Mouse (Mus musculus): ENCODE measurements at regions not wholly inside any gene's neighbourhood (a gene's known extent, or its start where the extent isn't known, plus 50 kb on each side); places are given as distances from the start of the nearest gene placed in this dataset.
"Not testable (repeated sequence)": the region's sequence is repeated elsewhere in the genome, so short reads cannot be mapped to it uniquely, and the experiment has no call there.

DNA sequence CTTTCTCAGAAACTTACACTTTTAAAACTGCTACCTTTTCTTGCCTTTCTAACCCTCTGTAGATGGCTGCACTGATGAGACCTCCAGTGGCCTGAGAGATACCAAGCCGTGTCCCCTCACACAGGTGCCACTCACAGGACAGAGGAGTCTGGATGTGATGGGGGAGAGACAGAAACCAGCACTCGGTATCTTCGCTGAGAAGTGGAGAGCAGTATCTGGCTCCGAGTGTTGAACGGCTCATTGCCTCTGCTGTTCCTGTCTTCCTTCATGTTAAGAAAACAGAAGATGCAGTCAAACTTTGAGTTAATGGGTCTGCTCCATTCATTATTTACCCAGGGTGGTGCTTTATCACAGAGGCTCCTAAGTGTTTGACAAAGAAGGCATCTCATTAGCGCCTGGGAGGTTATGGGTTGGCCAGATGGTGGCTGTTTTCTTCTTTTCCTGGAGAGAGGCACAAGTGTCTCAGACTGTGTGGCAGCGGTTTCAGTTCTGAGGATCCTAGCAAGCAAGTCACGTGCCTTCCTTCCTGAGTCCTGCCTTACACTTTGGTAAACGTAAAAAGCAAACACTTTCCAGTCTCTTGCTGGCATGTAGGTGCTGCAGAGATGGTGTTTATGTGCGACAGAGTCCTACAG is 248.6 kb downstream of the Sec16b start:
- DNase-seq, result peak; percentile 73

DNA sequence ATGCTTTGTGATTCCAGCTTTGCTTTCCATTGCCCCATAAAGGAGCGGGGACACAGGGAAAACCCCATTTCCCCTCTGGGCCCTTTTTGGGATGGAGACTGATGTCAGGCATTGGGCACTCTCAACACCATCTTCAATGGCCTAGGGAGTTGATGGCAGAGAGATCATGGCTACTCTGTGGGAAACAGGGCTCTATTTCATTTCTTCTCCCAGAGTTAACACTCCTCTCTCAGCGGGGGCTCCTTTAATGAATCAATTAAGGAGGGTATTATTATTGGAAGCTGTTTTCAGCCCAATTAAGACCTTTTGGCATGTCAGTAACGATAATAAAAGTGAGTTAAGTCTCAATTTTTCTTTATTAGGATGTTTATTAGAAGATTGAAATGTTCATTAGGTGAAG is 250.4 kb downstream of the Sec16b start:
- peak; percentile 90 for DNase-seq

DNA sequence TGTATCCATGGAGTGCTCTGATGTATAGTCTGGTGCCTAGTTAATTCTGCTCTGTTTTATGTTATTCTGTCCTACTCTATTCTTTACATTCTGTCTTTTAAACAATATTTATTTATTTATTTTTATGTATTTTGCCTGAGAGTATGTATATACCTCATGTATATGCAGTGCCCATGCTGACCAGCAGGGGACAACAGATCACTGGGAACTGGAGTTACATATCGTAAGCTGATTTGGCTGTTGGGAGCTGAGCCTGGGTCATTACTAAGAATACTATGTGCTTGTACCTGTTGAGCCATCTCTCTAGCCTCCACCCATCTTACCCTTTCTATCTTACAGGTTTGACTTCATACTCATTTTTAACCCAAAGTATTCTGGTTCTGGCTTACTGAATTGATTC is 251.8 kb downstream of the Sec16b start:
- DNase-seq, result no peak

- DNase-seq, result peak; percentile 28
These were observed 261.7 kb downstream of the Sec16b start for GRCm38 (mm10) chr1:157768201-157768600.

DNA sequence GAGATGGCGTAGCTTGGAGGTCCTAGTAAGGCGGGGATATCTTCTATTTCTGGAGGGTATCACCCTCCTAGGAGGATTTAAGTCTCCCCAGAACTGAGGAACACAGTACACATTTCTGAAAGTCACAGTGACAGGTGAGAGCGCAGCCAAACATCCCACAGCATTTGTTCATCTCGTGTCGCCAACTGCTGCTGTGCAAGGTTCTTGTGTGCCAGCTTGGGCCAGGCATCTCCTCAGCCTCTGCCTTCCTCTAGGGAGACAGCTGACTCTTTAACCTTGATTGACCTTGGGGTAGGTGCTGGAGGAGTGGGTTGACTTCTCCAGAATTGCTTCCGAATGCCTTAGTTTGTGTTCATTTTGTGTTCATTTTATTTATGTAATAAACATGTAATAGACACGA is 291.2 kb downstream of the Sec16b start:
- no peak for DNase-seq

DNA sequence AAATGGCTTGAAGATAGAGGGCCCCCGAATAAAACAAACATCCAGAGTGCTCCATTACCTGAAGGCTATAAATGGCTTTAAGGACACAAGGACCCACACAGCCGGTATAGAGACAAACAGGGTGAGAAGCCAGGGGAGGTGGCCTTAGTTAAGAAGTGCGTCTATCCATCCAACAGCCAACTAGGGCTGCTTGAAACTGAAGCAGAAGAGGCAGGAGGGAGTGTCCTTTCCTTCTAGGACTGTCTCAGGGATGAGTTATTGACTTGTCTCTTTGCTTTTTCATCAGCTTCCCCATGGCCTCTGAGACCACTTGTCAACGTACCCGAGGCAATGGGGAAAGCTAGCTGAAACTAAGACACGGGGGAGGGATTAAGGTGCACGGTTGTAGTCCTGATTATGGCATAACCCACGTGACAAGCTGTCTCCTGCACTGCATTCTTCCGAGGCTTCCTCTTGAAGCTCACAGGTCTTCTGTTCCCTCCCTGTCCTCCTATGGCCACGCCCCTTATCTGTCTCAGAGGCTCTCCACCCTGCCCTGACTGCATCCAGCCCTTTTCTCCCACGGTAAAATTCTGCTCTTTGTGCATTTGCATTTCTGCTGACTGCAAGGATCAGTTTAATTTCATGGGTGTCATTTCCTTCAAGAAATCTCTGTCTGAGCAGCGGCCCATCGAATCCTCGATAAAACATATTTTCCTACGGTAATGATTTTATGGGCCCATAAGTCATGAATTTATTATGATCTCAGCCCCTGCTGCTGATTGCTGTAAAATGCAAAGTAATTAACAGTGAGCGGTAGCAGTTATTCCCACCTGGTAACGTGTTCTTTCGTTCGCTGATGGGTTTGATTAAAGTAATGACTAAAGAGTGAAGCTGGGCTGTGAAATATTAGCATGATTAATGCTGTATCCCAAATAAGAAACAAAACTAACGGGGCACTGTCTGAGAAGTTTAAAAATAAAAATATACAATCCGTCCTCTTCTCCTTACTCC is 292.3 kb downstream of the Sec16b start:
- DNase-seq, result peak; percentile 32

DNA sequence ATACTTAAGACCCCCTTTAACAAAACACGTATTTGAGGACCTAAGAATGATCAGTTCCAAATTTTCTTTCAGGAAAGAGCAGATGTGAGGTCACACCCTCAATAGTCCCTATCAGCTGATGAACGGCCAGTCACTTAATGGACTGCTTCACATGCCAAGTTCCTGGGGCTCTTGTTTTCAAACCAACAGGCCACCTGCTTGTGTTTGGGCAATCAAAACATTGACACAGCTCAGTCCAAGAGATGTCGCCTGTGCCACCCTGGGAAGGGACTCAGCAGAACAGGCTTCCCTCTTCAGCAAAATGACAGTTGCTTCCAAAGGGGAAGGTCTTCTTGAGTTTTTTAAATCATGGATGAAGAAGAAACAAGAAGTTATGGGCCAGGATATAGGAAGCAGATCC is 294.6 kb downstream of the Sec16b start:
- DNase-seq, result no peak

DNA sequence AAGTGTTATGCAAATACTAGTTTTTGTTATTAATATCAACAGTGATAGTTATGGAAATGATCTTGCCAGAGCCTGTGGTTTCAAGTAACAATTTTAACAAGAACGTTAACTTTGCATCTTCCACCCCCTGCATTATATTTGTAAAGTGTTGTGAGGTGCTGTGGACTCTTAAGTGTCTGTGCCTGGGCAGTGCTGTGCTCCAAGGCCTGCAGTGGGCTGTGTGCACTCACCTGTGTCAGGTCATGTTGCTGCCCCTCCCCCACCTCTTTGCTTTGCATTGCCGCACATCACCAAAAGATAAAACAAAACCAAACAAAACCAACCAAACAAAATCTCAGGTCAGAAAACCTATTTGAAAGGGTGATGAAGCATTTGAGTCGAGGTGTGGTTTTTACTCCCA is 297.7 kb downstream of the Sec16b start:
- no peak for DNase-seq

DNA sequence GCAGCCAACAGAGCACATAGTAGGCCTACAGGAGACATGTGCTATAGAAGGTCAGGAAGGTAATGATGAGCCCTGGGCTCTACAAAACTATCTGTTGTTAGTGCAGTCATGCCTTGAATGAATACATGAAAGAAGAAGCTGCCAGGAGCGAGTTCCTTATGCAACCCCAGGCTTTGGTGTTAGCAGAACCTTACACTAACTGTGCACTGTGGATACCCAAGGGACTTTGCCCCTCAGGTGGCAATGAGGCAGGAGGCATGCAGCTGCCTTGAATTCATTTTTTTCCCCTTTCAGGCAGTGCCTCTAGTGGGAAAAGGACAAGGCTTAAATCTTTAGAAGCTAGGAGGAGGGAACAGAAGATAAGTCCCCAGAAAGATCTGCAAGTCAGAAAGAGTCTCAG is 299.8 kb downstream of the Sec16b start:
- DNase-seq, result no peak

DNA sequence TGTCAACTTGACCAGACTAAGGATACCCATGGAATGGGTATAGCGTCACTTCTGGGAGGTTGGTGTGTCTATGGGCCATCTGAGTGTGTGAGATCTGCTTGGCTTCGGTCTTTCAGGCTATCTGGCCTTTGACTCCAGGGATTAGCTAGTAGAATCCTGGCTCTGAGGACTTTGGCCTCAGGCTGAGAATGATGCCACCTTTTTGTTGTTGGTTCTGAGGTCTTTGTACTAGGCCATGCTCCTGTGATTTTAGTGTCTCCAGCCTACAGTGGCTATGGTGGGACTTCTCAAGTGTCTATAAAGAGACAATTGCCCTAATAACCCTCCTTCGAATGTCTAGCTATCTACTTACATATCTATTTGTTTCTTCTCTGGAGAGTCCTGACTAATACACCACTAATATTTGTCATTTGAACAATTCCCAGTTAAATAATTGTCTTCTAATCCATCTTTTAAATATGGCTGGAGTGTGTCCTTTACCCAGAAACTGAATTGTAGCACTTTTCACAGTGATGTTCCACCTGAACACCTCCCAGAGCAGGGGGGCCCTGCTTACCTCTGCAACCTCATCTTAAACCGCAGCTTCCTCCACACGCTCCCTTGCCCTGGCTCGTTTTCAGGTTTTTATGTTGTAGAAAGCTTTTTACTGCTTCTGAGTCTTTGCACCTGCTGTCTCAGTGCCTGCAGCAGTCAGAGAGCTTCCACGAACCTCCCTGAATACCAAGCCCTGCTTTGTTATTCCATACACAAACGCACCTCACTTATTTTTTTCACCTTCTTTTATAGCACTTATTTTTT is 303.3 kb downstream of the Sec16b start:
- DNase-seq, result no peak

GRCm38 (mm10) chr1:157810657-157811056 is 304.1 kb downstream of the Sec16b start:
- no peak for DNase-seq

DNA sequence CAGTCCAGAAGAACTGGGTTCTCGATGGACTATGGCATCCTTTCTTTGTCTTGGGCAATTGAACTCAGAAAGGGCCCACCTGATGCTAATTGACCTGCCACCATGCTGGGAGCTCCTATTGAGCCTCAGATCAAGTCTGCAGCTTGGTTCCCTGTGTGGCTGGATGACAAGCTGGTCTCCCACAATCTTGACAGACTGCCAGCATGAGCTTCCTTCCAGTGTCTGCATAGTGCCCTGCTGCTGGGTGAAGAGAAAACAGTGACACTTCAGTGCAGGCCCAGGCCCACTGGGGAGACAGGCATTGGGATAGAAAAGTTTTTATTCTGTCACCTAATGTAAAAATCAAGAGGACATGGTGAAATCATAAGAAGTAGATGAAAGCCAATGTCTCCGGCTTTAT is 321.4 kb downstream of the Sec16b start:
- peak; percentile 34 for DNase-seq

DNA sequence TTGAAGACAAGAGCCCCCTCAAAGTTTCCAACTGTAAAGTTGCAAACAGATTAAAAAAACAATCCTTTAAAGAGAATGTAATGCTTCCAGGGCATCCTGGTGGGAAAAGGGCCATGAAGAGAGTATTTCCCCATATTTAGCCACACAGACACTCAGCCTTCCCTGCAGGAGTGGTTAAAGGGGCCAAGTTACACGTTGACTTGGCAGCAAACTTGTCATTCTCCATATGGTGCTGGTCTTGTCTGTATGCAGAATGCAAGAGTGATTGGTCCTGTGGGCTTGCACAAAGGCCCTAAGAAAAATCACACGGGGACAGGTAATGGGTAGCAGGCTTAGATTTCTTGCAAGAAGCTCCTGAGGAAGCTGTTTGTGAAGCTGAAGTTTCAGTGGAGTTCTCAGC is 325.0 kb downstream of the Sec16b start:
- no peak for DNase-seq

GRCm38 (mm10) chr1:157872775-157873174 is 366.2 kb downstream of the Sec16b start:
- no peak for DNase-seq

DNA sequence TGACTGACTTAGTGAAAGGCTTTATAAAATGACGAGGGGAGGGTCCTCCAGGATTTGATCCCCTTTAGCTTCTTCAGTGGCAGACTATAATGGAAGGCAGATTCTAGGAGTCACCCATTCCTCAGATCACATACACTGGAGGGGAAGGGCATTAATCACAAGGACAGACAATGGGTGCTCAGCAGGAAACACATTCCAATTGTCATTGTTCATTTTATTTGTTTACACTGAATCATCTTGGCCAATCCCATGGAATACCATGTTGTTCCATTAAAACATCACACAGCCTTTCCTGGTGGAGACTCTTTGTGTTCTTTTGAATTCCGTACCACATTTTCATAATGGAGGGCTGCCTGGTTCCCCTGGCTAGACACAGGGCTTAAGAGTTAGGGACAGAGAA is 368.5 kb downstream of the Sec16b start:
- no peak for DNase-seq

GRCm38 (mm10) chr1:157877117-157877516 is 370.6 kb downstream of the Sec16b start:
- DNase-seq, result not testable (repeated sequence)

DNA sequence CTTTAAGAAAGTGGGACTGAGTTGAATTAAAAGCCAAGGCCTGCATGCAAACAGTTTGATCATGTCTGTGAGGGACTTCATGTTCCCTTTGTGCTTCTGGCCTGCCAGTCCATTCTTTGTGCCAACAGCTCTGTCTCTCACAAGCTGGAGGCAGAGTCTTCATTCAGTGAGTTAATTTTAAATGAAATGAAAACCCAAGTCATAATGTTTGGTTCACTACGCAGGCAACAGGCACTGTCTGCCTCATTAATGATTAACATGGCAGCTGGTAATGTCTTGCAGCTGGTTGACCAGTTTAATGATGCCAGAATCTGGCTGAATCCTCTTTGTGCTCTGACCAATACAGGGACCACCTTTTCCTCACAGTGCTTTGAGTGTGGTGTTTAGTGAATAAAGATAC is 380.6 kb downstream of the Sec16b start:
- peak; percentile 83 for DNase-seq

DNA sequence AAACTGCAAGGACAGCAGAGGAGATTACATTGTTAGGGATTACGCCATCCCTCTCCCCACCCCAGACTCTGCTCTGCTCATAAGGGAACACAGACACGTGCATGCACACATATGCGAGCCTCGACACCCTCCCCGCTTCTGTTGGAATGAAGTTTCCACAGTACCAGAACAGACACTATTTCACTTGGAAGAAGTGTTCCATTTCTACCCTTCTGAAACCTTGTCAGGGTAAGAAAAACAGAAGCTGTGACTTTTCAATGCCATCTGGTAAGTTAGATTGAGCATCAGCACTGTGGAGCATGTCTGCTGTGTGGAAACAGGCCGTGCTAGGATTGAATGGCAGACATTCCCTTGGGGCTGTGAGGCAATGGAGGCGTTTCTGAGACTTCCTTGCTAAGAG is 382.0 kb downstream of the Sec16b start:
- DNase-seq, result no peak

GRCm38 (mm10) chr1:157906168-157906567 is 399.6 kb downstream of the Sec16b start:
- DNase-seq, result no peak

DNA sequence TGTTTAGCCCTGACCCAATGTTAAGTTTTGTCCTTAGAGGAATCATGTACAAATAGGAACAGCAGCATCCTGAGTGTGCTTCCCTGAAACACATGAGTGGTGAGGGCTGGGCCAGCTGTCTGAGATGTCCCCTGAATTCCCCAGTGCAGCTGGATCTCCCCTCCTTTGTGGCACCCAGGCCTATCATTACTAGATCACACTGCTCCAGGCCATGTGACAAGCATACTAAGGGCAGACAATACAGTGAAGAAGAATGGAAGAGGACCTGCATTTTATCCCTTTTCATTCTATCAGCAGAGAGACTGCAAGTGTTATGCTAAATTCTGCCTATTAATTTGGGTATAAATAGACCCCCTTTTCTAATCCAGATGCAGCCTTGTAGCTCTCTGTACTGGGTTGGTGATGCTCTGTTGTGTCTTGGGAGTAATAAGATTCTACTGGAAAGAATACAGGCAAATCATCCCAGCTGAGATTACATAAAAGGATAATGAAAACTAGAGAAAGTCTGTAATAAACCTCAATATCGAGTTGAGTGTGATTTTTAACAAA is 418.3 kb downstream of the Brinp2 start:
- no peak for DNase-seq

DNA sequence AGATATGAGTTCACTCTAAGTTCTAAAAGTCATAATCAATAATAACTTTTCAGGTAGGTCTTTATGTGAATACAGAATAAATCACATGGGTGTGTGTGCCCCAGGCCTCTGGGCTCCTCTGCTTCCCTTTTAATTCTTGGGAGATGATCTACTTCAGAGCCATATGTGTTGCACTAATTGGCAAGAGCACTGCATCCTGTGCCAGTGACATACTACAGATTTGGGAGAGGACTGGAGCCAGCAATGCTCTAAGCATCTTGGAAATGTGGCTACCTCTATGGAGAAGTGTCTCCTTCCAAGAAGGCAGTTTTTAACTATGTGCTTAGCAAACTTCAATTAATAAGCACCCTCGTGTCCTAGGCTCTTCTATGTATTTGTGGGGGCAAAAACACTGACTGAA is 416.6 kb downstream of the Brinp2 start:
- DNase-seq, result no peak

DNA sequence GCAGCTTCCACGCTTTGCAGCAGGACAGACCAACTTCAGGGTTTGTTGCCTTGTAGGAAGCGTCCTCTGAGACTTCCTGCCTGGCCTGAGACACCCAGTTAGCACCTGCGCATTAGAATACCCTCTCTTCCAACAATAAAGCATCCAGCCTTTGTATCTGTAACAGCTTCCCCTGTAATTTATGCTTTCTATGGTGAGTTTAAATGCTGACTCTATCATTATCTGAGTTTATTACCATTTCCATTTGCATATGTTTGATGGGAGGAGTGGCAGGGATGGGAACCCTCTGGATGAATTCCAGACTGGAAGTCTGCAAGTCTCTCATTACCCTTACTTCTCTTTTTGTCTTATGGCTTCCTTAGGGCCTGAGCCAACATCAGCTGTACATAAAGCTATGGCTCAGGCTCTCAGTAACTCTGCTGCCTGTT is 415.8 kb downstream of the Brinp2 start:
- DNase-seq, result no peak

- no peak for DNase-seq
These were observed 398.6 kb downstream of the Brinp2 start for GRCm38 (mm10) chr1:157957506-157957905.

Measured in retina, postnatal 1 day (tissue).